Mouse (Mus musculus): Measurements from ENCODE around the gene Hsd17b12.
A peak's percentile ranks its signal among the peaks of the same experiment; 100 is the strongest.

Gene Hsd17b12

GRCm38 (mm10) chr2:94045411-94046090, 112.2 kb downstream of the Hsd17b12 start:
- no peaks in the 10 kb centered on the region for H3K27me3 ChIP-seq (ENCODE audit: insufficient read depth, low read length)
- no peak overlapping the region for H3K4me3 ChIP-seq (replicated peaks; ENCODE audit: low read length)
- peaks cover 59% of the 10 kb centered on the region for H3K36me3 ChIP-seq (ENCODE audit: insufficient read depth, low read length)
- H3K4me1 ChIP-seq (replicated peaks; ENCODE audit: low read depth, low read length), result peaks cover 32% of the 10 kb centered on the region
- H3K9me3 ChIP-seq (ENCODE audit: low read length), result no peaks in the 10 kb centered on the region
- TF ChIP-seq NANOG (IDR thresholded peaks at IDR 0.05; ENCODE audit: borderline replicate concordance, low read length), result no peak
- TF ChIP-seq CTCF (conservative IDR thresholded peaks at IDR 0.05; ENCODE audit: low read length), result no peak
- TF ChIP-seq POU5F1 (IDR thresholded peaks at IDR 0.05; ENCODE audit: borderline replicate concordance, low read length), result no peak

GRCm38 (mm10) chr2:94044174-94044573, 113.6 kb downstream of the Hsd17b12 start:
- Histone ChIP-seq H3K9me3 (ENCODE audit: low read length) (no peaks in the 10 kb centered on the region), H3K36me3 (ENCODE audit: insufficient read depth, low read length) (peaks cover 64% of the 10 kb centered on the region), H3K27me3 (ENCODE audit: insufficient read depth, low read length) (no peaks in the 10 kb centered on the region), H3K4me3 (replicated peaks; ENCODE audit: low read length) (no peak overlapping the region), H3K4me1 (replicated peaks; ENCODE audit: low read depth, low read length) (peaks cover 41% of the 10 kb centered on the region)
- TF ChIP-seq POU5F1 (IDR thresholded peaks at IDR 0.05; ENCODE audit: borderline replicate concordance, low read length), result no peak
- no peak for TF ChIP-seq NANOG (IDR thresholded peaks at IDR 0.05; ENCODE audit: borderline replicate concordance, low read length)
- TF ChIP-seq CTCF (conservative IDR thresholded peaks at IDR 0.05; ENCODE audit: low read length), result no peak

GRCm38 (mm10) chr2:94043662-94044061, 114.1 kb downstream of the Hsd17b12 start:
- Histone ChIP-seq H3K4me3 (replicated peaks; ENCODE audit: low read length) (no peak overlapping the region), H3K4me1 (replicated peaks; ENCODE audit: low read depth, low read length) (peaks cover 37% of the 10 kb centered on the region), H3K36me3 (ENCODE audit: insufficient read depth, low read length) (peaks cover 67% of the 10 kb centered on the region), H3K9me3 (ENCODE audit: low read length) (no peaks in the 10 kb centered on the region), H3K27me3 (ENCODE audit: insufficient read depth, low read length) (no peaks in the 10 kb centered on the region)
- TF ChIP-seq NANOG (IDR thresholded peaks at IDR 0.05; ENCODE audit: borderline replicate concordance, low read length) (no peak), POU5F1 (IDR thresholded peaks at IDR 0.05; ENCODE audit: borderline replicate concordance, low read length) (no peak), CTCF (conservative IDR thresholded peaks at IDR 0.05; ENCODE audit: low read length) (no peak)

DNA sequence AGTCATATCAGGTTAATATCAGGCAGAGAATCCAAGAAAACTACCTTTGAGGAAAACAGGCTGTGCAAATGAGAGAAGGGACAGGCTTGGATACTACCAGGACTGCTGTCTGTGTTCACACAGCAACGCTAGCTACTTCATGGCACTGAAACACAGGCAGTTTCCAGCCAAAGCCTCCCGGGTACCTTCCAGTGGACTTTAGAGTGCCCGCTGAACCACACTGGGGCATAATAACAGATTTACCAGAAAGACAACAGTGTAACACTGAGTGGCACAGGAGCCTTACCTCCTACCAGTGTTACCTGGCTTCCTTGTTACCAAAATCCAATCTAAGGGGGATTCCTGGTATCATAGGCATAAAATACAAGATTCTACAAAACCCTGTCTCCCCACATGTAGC, 115.3 kb downstream of the Hsd17b12 start:
- Histone ChIP-seq H3K4me1 (replicated peaks; ENCODE audit: low read depth, low read length) (peaks cover 37% of the 10 kb centered on the region), H3K36me3 (ENCODE audit: insufficient read depth, low read length) (peaks cover 77% of the 10 kb centered on the region), H3K4me3 (replicated peaks; ENCODE audit: low read length) (no peak overlapping the region), H3K27me3 (ENCODE audit: insufficient read depth, low read length) (no peaks in the 10 kb centered on the region), H3K9me3 (ENCODE audit: low read length) (no peaks in the 10 kb centered on the region)
- TF ChIP-seq POU5F1 (IDR thresholded peaks at IDR 0.05; ENCODE audit: borderline replicate concordance, low read length) (no peak), CTCF (conservative IDR thresholded peaks at IDR 0.05; ENCODE audit: low read length) (no peak), NANOG (IDR thresholded peaks at IDR 0.05; ENCODE audit: borderline replicate concordance, low read length) (no peak)

- Histone ChIP-seq H3K9me3 (ENCODE audit: low read length) (no peaks in the 10 kb centered on the region), H3K27me3 (ENCODE audit: insufficient read depth, low read length) (no peaks in the 10 kb centered on the region), H3K36me3 (ENCODE audit: insufficient read depth, low read length) (peaks cover 82% of the 10 kb centered on the region), H3K4me1 (replicated peaks; ENCODE audit: low read depth, low read length) (peaks cover 42% of the 10 kb centered on the region), H3K4me3 (replicated peaks; ENCODE audit: low read length) (no peak overlapping the region)
- no peak for TF ChIP-seq POU5F1 (IDR thresholded peaks at IDR 0.05; ENCODE audit: borderline replicate concordance, low read length)
- TF ChIP-seq CTCF (conservative IDR thresholded peaks at IDR 0.05; ENCODE audit: low read length), result no peak
- no peak for TF ChIP-seq NANOG (IDR thresholded peaks at IDR 0.05; ENCODE audit: borderline replicate concordance, low read length)
Measured at GRCm38 (mm10) chr2:94040391-94041125, 117.2 kb downstream of the Hsd17b12 start.

GRCm38 (mm10) chr2:94035428-94036331, 122.1 kb downstream of the Hsd17b12 start:
- Histone ChIP-seq H3K9me3 (ENCODE audit: low read length) (no peaks in the 10 kb centered on the region), H3K4me1 (replicated peaks; ENCODE audit: low read depth, low read length) (peaks cover 19% of the 10 kb centered on the region), H3K4me3 (replicated peaks; ENCODE audit: low read length) (no peak overlapping the region), H3K27me3 (ENCODE audit: insufficient read depth, low read length) (no peaks in the 10 kb centered on the region), H3K36me3 (ENCODE audit: insufficient read depth, low read length) (peaks cover 89% of the 10 kb centered on the region)
- no peak for TF ChIP-seq POU5F1 (IDR thresholded peaks at IDR 0.05; ENCODE audit: borderline replicate concordance, low read length)
- peak; percentile 79 for TF ChIP-seq CTCF (conservative IDR thresholded peaks at IDR 0.05; ENCODE audit: low read length)

DNA sequence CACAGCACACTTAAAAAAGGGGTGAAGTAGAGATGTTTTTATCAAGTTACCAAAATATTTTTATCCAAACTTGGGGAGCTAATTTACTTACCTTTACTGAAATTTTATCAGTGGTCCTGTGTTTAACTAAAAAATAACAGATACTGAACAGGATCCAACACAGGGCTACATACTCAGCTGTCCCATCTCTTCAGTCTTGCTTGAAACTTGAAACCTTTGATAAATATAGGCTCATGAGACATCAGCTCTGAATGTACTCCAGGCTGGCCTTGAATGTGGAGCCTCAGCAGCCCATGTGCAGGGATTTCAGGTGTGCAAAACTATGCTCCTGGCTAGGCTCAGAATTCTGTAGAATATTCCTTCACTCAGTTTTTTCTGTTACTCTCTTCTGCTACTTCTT, 127.2 kb downstream of the Hsd17b12 start:
- Histone ChIP-seq H3K4me3 (replicated peaks; ENCODE audit: low read length) (no peak overlapping the region), H3K4me1 (replicated peaks; ENCODE audit: low read depth, low read length) (no peaks in the 10 kb centered on the region), H3K9me3 (ENCODE audit: low read length) (no peaks in the 10 kb centered on the region), H3K27me3 (ENCODE audit: insufficient read depth, low read length) (no peaks in the 10 kb centered on the region), H3K36me3 (ENCODE audit: insufficient read depth, low read length) (peaks cover 50% of the 10 kb centered on the region)
- TF ChIP-seq NANOG (IDR thresholded peaks at IDR 0.05; ENCODE audit: borderline replicate concordance, low read length), result no peak
- no peak for TF ChIP-seq POU5F1 (IDR thresholded peaks at IDR 0.05; ENCODE audit: borderline replicate concordance, low read length)
- TF ChIP-seq CTCF (conservative IDR thresholded peaks at IDR 0.05; ENCODE audit: low read length), result no peak

DNA sequence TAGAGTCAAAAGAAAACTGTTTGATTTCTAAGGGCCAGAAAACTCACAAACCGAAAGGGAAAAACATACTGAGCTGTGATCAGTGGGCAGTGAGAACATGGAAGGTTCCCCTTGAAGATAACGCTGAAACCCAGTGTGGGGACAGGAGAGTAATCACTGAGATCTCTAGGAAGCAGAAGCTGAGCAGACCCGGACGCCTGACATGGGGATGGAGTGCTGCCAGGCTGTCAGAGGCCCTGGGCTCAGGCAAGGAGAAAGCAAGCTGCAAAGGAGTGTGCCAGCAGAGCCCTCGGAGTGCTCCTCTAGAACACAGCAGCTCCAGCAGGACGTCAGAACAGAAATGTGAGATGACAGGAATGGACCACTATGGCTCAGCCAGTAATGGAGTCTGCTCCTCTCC, 133.1 kb downstream of the Hsd17b12 start:
- no peaks in the 10 kb centered on the region for H3K36me3 ChIP-seq (ENCODE audit: insufficient read depth, low read length)
- peaks cover 5% of the 10 kb centered on the region; the same call in 1 of the 2 replicates for H3K4me1 ChIP-seq (replicated peaks; ENCODE audit: low read depth, low read length)
- H3K9me3 ChIP-seq (ENCODE audit: low read length), result no peaks in the 10 kb centered on the region
- TF ChIP-seq NANOG (IDR thresholded peaks at IDR 0.05; ENCODE audit: borderline replicate concordance, low read length) (no peak), CTCF (conservative IDR thresholded peaks at IDR 0.05; ENCODE audit: low read length) (no peak), POU5F1 (IDR thresholded peaks at IDR 0.05; ENCODE audit: borderline replicate concordance, low read length) (no peak)
- no peak overlapping the region for H3K4me3 ChIP-seq (replicated peaks; ENCODE audit: low read length)
- 0 out of 2 replicates have a peak, but pooled peaks cover 3% of the 10 kb centered on the region for H3K27me3 ChIP-seq (ENCODE audit: insufficient read depth, low read length)

Data from E14TG2a.4 (cell line).